Mouse (Mus musculus) hindbrain, embryonic 15.5 days (tissue): ENCODE measurements around the gene Usp40. TPM values are rescaled to one million over a fixed set of nuclear protein-coding genes. Genes with fewer than 3 reads are reported as not detected.
"Not testable (repeated sequence)": the region's sequence is repeated elsewhere in the genome, so short reads cannot be mapped to it uniquely, and the experiment has no call there.

Experiments
- ATAC-seq: fragments of 200-750 bp; cut with Nextera tagmentation; 2 replicates; pipeline ENCODE4 v1.8.0; 2017; ENCODE audit warnings: low read depth, moderate number of reproducible peaks, moderate TSS enrichment; ENCODE audit not compliant: low FRiP score
- H3K27ac ChIP-seq: fragments of 300-500 bp; sonication (generic); replicated peaks from 2 replicates; pipeline ENCODE4 v1.5.1; 2015; ENCODE audit warnings: mild to moderate bottlenecking, inconsistent platforms
- H3K27me3 ChIP-seq: fragments of 300-500 bp; sonication (generic); 2 replicates; pipeline ENCODE4 v1.6.1; 2015; ENCODE audit warnings: control low read depth, inconsistent platforms
- H3K36me3 ChIP-seq: fragments of 300-500 bp; sonication (generic); 2 replicates; pipeline ENCODE4 v1.6.1; 2015; ENCODE audit warnings: control low read depth, inconsistent platforms
- H3K4me1 ChIP-seq: fragments of 300-500 bp; sonication (generic); replicated peaks from 2 replicates; pipeline ENCODE4 v1.6.1; 2015; ENCODE audit warnings: control low read depth, inconsistent platforms
- H3K4me2 ChIP-seq: fragments of 300-500 bp; sonication (generic); 2 replicates; pipeline ENCODE4 v1.6.1; 2015; ENCODE audit warnings: moderate library complexity, mild to moderate bottlenecking, inconsistent platforms
- H3K4me3 ChIP-seq: fragments of 300-500 bp; sonication (generic); 2 replicates; pipeline ENCODE4 v1.5.1; 2015; ENCODE audit warnings: mild to moderate bottlenecking, inconsistent platforms
- H3K9ac ChIP-seq: fragments of 300-500 bp; sonication (generic); 2 replicates; pipeline ENCODE4 v1.6.1; 2015; ENCODE audit warnings: inconsistent platforms
- H3K9me3 ChIP-seq: fragments of 300-500 bp; sonication (generic); 2 replicates; pipeline ENCODE4 v1.6.1; 2016; ENCODE audit warnings: control low read depth, inconsistent platforms
- WGBS: fragments of 180-500 bp; shearing (Covaris S2); methylation state at CpG from one replicate; pipeline ENCODE4 v1.1.7; 2015; 5-methylcytosine and 5-hydroxymethylcytosine counted together
- polyA plus RNA-seq: library from polyadenylated mRNA; unstranded; fragments of >200 nt; fragmentation: Nextera tagmentation; extraction: Ambion mirVana; gene quantifications from 2 replicates; pipeline ENCODE4 v1.2.1, GENCODE M21; 2015

The Usp40 gene
- polyA plus RNA-seq, result 21.1 and 21.9 TPM in 2 replicates

DNA sequence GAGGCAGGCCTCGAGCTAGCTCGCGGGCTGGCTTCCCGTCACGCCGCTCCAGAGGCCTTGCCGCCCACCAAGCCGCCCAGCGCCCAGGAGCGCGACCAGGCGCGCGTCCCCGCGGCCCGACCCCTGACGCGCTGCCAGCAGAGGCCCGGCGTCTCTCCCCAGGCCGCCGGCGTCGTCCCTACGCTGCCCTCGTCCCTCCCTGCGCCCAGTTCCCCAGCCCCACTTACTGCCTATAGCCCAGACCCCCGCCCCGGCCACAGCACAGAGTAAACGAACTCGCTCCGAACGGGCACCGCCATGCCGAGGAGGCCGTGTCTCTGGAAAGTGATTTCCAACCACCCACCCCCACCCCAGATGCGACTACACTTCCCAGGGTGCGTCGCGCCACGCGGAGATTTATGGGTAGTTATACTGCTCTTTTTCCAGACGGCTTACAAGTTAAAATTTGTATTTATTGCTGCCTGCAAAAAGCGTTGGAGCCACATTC is at the start of gene Usp40:
Gene Usp40 (minus strand): TSS at position 341 of the 487 bp plus-strand sequence.
- no peaks in the 10 kb centered on the region for H3K9me3 ChIP-seq
- WGBS, result under 1% methylated on average over 45 of the region's 45 CpGs
- H3K36me3 ChIP-seq, result peaks cover under 1% of the 10 kb centered on the region; the same call in 1 of the 2 replicates
- H3K4me3 ChIP-seq, result peak within 1 kb of the TSS; percentile 69
- peak within 1 kb of the TSS; percentile 75 for H3K4me2 ChIP-seq
- peaks cover 16% of the 10 kb centered on the region for H3K4me1 ChIP-seq
- ATAC-seq, result peak; percentile 97
- peak within 1 kb of the TSS; percentile 78 for H3K9ac ChIP-seq
- peak within 1 kb of the TSS; percentile 95 for H3K27ac ChIP-seq
- H3K27me3 ChIP-seq, result no peaks in the 10 kb centered on the region

GRCm38 (mm10) chr1:88055088-88055487 is 46.7 kb upstream of the Usp40 start, which contains the start of gene Ugt1a10:
Ugt1a10 (plus strand) TSS chr1:88055388.
- H3K4me3 ChIP-seq, result no peak within 1 kb of the TSS
- H3K4me2 ChIP-seq, result no peak within 1 kb of the TSS
- ATAC-seq, result no peak
- no peak within 1 kb of the TSS for H3K9ac ChIP-seq
- no peaks in the 10 kb centered on the region for H3K36me3 ChIP-seq
- H3K9me3 ChIP-seq, result no peaks in the 10 kb centered on the region
- no peak within 1 kb of the TSS for H3K27ac ChIP-seq
- H3K4me1 ChIP-seq, result no peaks in the 10 kb centered on the region
- H3K27me3 ChIP-seq, result no peaks in the 10 kb centered on the region
- 82% methylated on average over 1 of the region's 1 CpGs for WGBS

GRCm38 (mm10) chr1:88047408-88047807 is 39.1 kb upstream of the Usp40 start:
- not testable (repeated sequence) for H3K4me1 ChIP-seq, H3K36me3 ChIP-seq, H3K4me2 ChIP-seq, H3K4me3 ChIP-seq, H3K9ac ChIP-seq, ATAC-seq, H3K27ac ChIP-seq, H3K27me3 ChIP-seq, H3K9me3 ChIP-seq
- WGBS, result 84% methylated on average over 2 of the region's 2 CpGs

GRCm38 (mm10) chr1:88044832-88045437 is 36.6 kb upstream of the Usp40 start:
- not testable (repeated sequence) for H3K27me3 ChIP-seq, H3K4me2 ChIP-seq, H3K9me3 ChIP-seq, H3K27ac ChIP-seq, H3K4me1 ChIP-seq, H3K9ac ChIP-seq, ATAC-seq, H3K36me3 ChIP-seq, H3K4me3 ChIP-seq
- 84% methylated on average over 4 of the region's 5 CpGs for WGBS

DNA sequence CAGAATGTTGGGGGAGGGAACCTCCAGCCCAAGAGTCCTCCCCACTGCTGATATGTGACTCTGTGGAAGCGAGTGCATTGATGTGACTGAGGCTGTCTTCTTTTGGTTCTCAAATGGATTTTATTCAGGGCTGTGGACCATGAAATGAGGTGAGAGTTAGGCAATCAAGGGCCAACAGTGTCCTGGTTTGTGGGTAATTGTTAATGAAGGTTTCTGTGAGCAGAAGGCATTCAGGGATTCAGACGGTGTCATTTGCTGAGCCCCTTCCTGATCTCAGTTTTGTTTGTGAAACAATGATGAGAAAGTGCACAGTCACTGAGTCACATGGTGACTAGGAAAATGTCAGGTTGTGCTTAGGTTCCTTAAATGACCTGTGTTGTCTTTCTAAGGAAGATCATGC is 34.7 kb upstream of the Usp40 start:
- not testable (repeated sequence) for H3K4me3 ChIP-seq, H3K36me3 ChIP-seq, H3K27me3 ChIP-seq, H3K4me1 ChIP-seq, ATAC-seq, H3K4me2 ChIP-seq, H3K27ac ChIP-seq, H3K9ac ChIP-seq, H3K9me3 ChIP-seq
- 55% methylated on average over 1 of the region's 2 CpGs for WGBS

GRCm38 (mm10) chr1:88025244-88025643 is 16.9 kb upstream of the Usp40 start:
- not testable (repeated sequence) for H3K36me3 ChIP-seq
- 79% methylated on average over 3 of the region's 3 CpGs for WGBS

DNA sequence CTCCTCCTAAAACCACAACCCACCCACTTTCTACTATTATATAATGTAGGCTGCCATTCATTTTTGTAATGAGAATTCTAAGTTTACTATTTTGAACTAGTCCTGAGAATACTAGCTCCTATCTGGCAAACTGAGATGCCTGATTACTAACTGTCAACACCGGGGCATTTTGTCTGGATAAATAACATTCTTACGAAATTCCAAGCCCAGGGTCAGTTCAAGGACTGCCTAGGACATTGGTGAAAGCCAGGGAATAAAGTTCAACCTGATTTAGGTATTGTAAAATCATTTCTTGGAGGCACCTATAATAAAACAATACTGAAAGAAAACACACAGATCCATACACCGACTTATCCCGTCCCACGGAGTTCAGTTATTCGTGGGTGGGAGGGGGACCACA is 7.0 kb upstream of the Usp40 start:
- Histone ChIP-seq H3K9ac (no peak overlapping the region), H3K4me3 (no peak overlapping the region), H3K27ac (no peak overlapping the region), H3K9me3 (no peaks in the 10 kb centered on the region), H3K4me2 (no peak overlapping the region), H3K27me3 (no peaks in the 10 kb centered on the region), H3K4me1 (no peaks in the 10 kb centered on the region), H3K36me3 (no peaks in the 10 kb centered on the region)
- WGBS, result 93% methylated on average over 6 of the region's 6 CpGs
- ATAC-seq, result no peak

More at GRCm38 (mm10) chr1:88025244-88025643, 16.9 kb upstream of the Usp40 start:
- H3K9ac ChIP-seq, H3K9me3 ChIP-seq, H3K27me3 ChIP-seq, H3K4me3 ChIP-seq, H3K27ac ChIP-seq, H3K4me1 ChIP-seq, ATAC-seq, H3K4me2 ChIP-seq: not testable (repeated sequence)

DNA sequence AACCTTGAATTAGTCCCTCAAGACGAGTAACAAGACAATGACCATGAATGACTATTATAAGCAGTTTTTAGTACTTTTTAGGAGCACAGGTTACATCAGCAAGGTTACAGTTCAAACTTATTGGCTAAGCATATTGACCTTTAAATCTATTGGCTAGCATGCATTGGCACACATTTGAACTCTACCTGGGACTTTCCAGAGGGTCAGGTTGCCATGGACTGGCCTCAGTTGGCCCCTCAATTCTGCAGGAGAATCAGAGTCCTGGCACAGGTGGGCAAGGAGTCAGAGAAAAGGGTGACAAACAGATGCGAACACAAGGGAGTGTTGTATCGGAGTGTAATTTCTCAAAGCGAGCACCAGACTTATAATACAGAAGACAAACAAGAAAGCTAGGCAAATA is 6.3 kb upstream of the Usp40 start:
- no peak overlapping the region for H3K4me2 ChIP-seq
- no peaks in the 10 kb centered on the region for H3K9me3 ChIP-seq
- ATAC-seq, result no peak
- 95% methylated on average over 4 of the region's 4 CpGs for WGBS
- H3K36me3 ChIP-seq, result no peaks in the 10 kb centered on the region
- H3K27ac ChIP-seq, result no peak overlapping the region
- H3K4me1 ChIP-seq, result no peaks in the 10 kb centered on the region
- no peak overlapping the region for H3K9ac ChIP-seq
- no peak overlapping the region for H3K4me3 ChIP-seq
- no peaks in the 10 kb centered on the region for H3K27me3 ChIP-seq

DNA sequence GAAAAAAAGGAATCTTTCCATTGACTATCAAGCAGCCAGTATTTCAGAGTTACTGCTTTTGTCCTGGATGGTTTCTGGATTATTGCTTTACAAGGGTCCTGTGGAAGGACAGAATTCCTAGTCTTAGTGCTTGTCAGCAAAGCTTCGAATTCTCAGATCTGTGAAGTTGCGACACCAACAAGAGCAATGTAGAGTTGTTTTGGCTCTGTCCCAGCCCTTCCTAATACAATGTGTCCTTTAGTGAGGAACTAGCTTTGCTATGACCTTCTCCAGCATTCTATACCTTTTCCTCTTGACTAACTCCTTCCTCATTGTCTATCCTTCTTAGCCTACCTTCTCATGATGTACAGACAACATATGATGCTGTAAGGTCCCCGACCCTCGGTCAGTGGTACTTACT is 5.8 kb upstream of the Usp40 start:
- ATAC-seq, result no peak
- 93% methylated on average over 4 of the region's 4 CpGs for WGBS
- no peaks in the 10 kb centered on the region for H3K27me3 ChIP-seq

DNA sequence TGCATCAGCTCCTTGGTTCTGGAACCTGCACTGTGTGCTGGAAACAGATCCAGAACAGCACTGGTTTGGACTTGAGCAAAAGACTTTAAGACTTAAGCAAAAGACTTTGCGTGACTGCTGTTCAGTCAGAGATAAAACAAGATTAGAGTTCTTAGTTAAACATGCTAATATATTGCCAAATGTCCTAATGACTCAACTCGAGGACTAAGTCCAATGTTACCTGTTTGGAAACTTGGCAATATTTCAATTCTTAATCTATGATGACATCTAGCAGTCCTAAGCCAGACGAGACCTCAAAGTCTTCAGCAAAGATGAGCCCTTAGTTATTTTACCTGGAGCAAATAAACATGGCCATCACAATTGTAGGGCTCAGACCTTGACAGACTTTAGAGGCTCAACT is 5.4 kb upstream of the Usp40 start:
- H3K27ac ChIP-seq, result no peak overlapping the region
- 83% methylated on average over 3 of the region's 3 CpGs for WGBS
- no peak overlapping the region for H3K9ac ChIP-seq
- no peak overlapping the region for H3K4me2 ChIP-seq
- no peaks in the 10 kb centered on the region for H3K27me3 ChIP-seq
- H3K4me3 ChIP-seq, result no peak overlapping the region
- no peaks in the 10 kb centered on the region for H3K9me3 ChIP-seq
- no peak for ATAC-seq
- peaks cover 5% of the 10 kb centered on the region for H3K4me1 ChIP-seq
- H3K36me3 ChIP-seq, result no peaks in the 10 kb centered on the region

More for the DNA sequence above, 5.8 kb upstream of the Usp40 start:
- no peaks in the 10 kb centered on the region for H3K36me3 ChIP-seq
- no peak overlapping the region for H3K4me3 ChIP-seq
- no peak overlapping the region for H3K27ac ChIP-seq
- H3K9me3 ChIP-seq, result no peaks in the 10 kb centered on the region
- H3K4me2 ChIP-seq, result no peak overlapping the region
- H3K4me1 ChIP-seq, result 0 out of 2 replicates have a peak, but pooled peaks cover under 1% of the 10 kb centered on the region
- H3K9ac ChIP-seq, result no peak overlapping the region

- Histone ChIP-seq H3K36me3 (no peaks in the 10 kb centered on the region), H3K4me2 (no peak overlapping the region), H3K9ac (no peak overlapping the region), H3K27ac (no peak overlapping the region), H3K4me3 (no peak overlapping the region), H3K9me3 (no peaks in the 10 kb centered on the region), H3K27me3 (no peaks in the 10 kb centered on the region), H3K4me1 (peaks cover 16% of the 10 kb centered on the region)
- no peak for ATAC-seq
- 86% methylated on average over 3 of the region's 3 CpGs for WGBS
These were observed 1.2 kb upstream of the Usp40 start for GRCm38 (mm10) chr1:88009521-88009920.

DNA sequence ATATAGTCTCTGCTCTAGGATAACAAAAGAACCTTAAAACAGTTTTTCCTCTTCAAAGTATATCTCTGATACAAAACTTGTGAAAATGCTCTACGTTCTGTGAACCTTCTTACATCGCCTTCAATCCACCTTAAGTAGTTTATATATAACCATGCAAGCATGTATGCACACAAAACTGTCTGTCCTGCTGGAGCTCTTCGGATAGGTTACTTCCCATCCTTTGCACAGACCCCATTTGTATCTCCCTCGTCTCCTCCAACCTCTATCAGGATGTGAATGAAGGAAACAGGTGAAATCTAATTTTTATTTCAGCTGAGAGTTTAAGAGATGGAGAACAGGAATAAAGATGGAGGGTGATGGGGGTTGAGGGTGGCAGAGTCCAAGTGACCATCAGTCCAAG is 384 bp upstream of the Usp40 start:
- Histone ChIP-seq H3K27me3 (no peaks in the 10 kb centered on the region), H3K36me3 (no peaks in the 10 kb centered on the region), H3K4me2 (peak overlapping the region; percentile 75), H3K27ac (peak overlapping the region; percentile 95), H3K9me3 (no peaks in the 10 kb centered on the region), H3K9ac (peak overlapping the region; percentile 78), H3K4me1 (peaks cover 16% of the 10 kb centered on the region), H3K4me3 (peak overlapping the region; percentile 69)
- peak; percentile 69; the same call in 1 of the 2 replicates for ATAC-seq
- 48% methylated on average over 4 of the region's 4 CpGs for WGBS
